Mouse (Mus musculus) limb, embryonic 13.5 days (tissue): ENCODE data around the gene Bex4. TPM values are rescaled to one million over a fixed set of nuclear protein-coding genes. Genes with fewer than 3 reads are reported as not detected.

Experiments used
- microRNA-seq: library from miRNA; unstranded; fragments of <30 nt; microRNA quantifications from one replicate; pipeline ENCODE4, GENCODE M21; 2016
- polyA plus RNA-seq: library from polyadenylated mRNA; unstranded; fragments of >200 nt; fragmentation: Nextera tagmentation; extraction: Ambion mirVana; gene quantifications from 2 replicates; pipeline ENCODE4 v1.2.1, GENCODE M21; 2015

The Bex4 gene
- polyA plus RNA-seq, 1 experiment from 2014 or later: 60.1 TPM

Small RNA genes within 50 kb of the gene (microRNA-seq; reads per million reads assigned to microRNA genes)
- gene Mir6383: not detected

Other genes with a start within 250 kb of the Bex4 start
- 101 and 106 TPM in 2 replicates for gene Arxes2, start 145.2 kb upstream of the Bex4 start, polyA plus RNA-seq
- 47.3 and 50.5 TPM in 2 replicates for gene Arxes1, start 105.6 kb upstream of the Bex4 start, polyA plus RNA-seq
- gene Bex2, start 70.8 kb upstream of the Bex4 start, polyA plus RNA-seq: 143 and 161 TPM in 2 replicates
- gene Nxf3, start 53.7 kb upstream of the Bex4 start, polyA plus RNA-seq: not detected in 2 replicates
- gene Tceal8, start 33.3 kb downstream of the Bex4 start, polyA plus RNA-seq: 217 and 223 TPM in 2 replicates
- 13.1 and 14.0 TPM in 2 replicates for gene Tceal5, start 64.9 kb downstream of the Bex4 start, polyA plus RNA-seq
- 49.4 and 53.9 TPM in 2 replicates for gene Tceal7, start 75.8 kb downstream of the Bex4 start, polyA plus RNA-seq
- gene Bex1, start 76.5 kb downstream of the Bex4 start, polyA plus RNA-seq: 102 and 103 TPM in 2 replicates
- 709 and 736 TPM in 2 replicates for gene Tceal9, start 106.1 kb downstream of the Bex4 start, polyA plus RNA-seq
- 543 and 554 TPM in 2 replicates for gene Bex3, start 131.3 kb downstream of the Bex4 start, polyA plus RNA-seq